Mouse (Mus musculus) ovary, adult 10 weeks (tissue): ENCODE results near the gene Wfdc13. TPM values are rescaled to one million over a fixed set of nuclear protein-coding genes. Genes with fewer than 3 reads are reported as not detected.

ENCODE experiments used
- polyA plus RNA-seq: library from polyadenylated mRNA; stranded (reverse); fragments of 350-450 nt; fragmentation: Illumina TruSeq; extraction: RNeasy Lipid Tissue Mini Kit (QIAGEN cat#74804); gene quantifications from one replicate; pipeline ENCODE4 v1.2.3, GENCODE M21; 2014

The Wfdc13 gene
- polyA plus RNA-seq, result not detected

GRCm38 (mm10) chr2:164684807-164685206, at the start of gene Wfdc13:
Wfdc13 (plus strand) TSS chr2:164685107.

GRCm38 (mm10) chr2:164638696-164639095, 46.2 kb upstream of the Wfdc13 start, which contains the start of gene Wfdc16:
Wfdc16 (minus strand) TSS chr2:164638796.

GRCm38 (mm10) chr2:164655858-164656257, 29.0 kb upstream of the Wfdc13 start, which contains the start of gene Wfdc10:
Wfdc10 (plus strand) TSS chr2:164656046.

GRCm38 (mm10) chr2:164656483-164656882, 28.4 kb upstream of the Wfdc13 start, which contains the start of gene Wfdc9:
Wfdc9 (minus strand) TSS chr2:164656583.

GRCm38 (mm10) chr2:164673987-164674386, 10.9 kb upstream of the Wfdc13 start, which contains the start of gene Wfdc11:
Wfdc11 (minus strand) TSS chr2:164674087.

GRCm38 (mm10) chr2:164698201-164698600, 13.3 kb downstream of the Wfdc13 start, which contains the start of gene Spint4:
Spint4 (plus strand) TSS chr2:164698501.

GRCm38 (mm10) chr2:164715005-164715404, 30.1 kb downstream of the Wfdc13 start, which contains the start of gene Spint5:
Spint5 (plus strand) TSS chr2:164715305.

Other genes starting within 250 kb of the Wfdc13 start
- gene Sdc4, start 241.2 kb upstream of the Wfdc13 start, polyA plus RNA-seq, result 107 TPM
- 8.4 TPM for gene Sys1, start 228.1 kb upstream of the Wfdc13 start, polyA plus RNA-seq
- not detected for gene Gm20458, start 224.1 kb upstream of the Wfdc13 start, polyA plus RNA-seq
- gene Trp53tg5, start 211.4 kb upstream of the Wfdc13 start, polyA plus RNA-seq, result not detected
- gene Dbndd2, start 199.0 kb upstream of the Wfdc13 start, polyA plus RNA-seq, result 4.7 TPM
- 8.6 TPM for gene Pigt, start 187.6 kb upstream of the Wfdc13 start, polyA plus RNA-seq
- 1.8 TPM for gene Wfdc2, start 122.7 kb upstream of the Wfdc13 start, polyA plus RNA-seq
- not detected for gene Spint3, start 111.6 kb upstream of the Wfdc13 start, polyA plus RNA-seq
- gene Wfdc6a, start 99.7 kb upstream of the Wfdc13 start, polyA plus RNA-seq, result 0.66 TPM
- not detected for gene Eppin, start 91.5 kb upstream of the Wfdc13 start, polyA plus RNA-seq
- not detected for gene Wfdc6b, start 71.6 kb upstream of the Wfdc13 start, polyA plus RNA-seq
- not detected for gene Wfdc8, start 71.5 kb upstream of the Wfdc13 start, polyA plus RNA-seq
- not detected for gene Wfdc16, start 46.3 kb upstream of the Wfdc13 start, polyA plus RNA-seq
- 4.0 TPM for gene Wfdc10, start 29.1 kb upstream of the Wfdc13 start, polyA plus RNA-seq
- gene Wfdc9, start 28.5 kb upstream of the Wfdc13 start, polyA plus RNA-seq, result not detected
- gene Wfdc11, start 11.0 kb upstream of the Wfdc13 start, polyA plus RNA-seq, result not detected
- not detected for gene Spint4, start 13.4 kb downstream of the Wfdc13 start, polyA plus RNA-seq
- not detected for gene Spint5, start 30.2 kb downstream of the Wfdc13 start, polyA plus RNA-seq
- 0.57 TPM for gene Wfdc3, start 60.8 kb downstream of the Wfdc13 start, polyA plus RNA-seq
- 5.2 TPM for gene Dnttip1, start 60.9 kb downstream of the Wfdc13 start, polyA plus RNA-seq
- gene Ube2c, start 84.8 kb downstream of the Wfdc13 start, polyA plus RNA-seq, result 21.0 TPM
- not detected for gene Tnnc2, start 94.9 kb downstream of the Wfdc13 start, polyA plus RNA-seq
- gene Snx21, start 100.7 kb downstream of the Wfdc13 start, polyA plus RNA-seq, result 2.3 TPM
- not detected for gene Acot8, start 119.8 kb downstream of the Wfdc13 start, polyA plus RNA-seq
- 3.5 TPM for gene Zswim3, start 120.0 kb downstream of the Wfdc13 start, polyA plus RNA-seq
- gene Zswim1, start 137.6 kb downstream of the Wfdc13 start, polyA plus RNA-seq, result 3.2 TPM
- not detected for gene Spata25, start 143.4 kb downstream of the Wfdc13 start, polyA plus RNA-seq
- 36.8 TPM for gene Ctsa, start 147.8 kb downstream of the Wfdc13 start, polyA plus RNA-seq
- not detected for gene Neurl2, start 148.3 kb downstream of the Wfdc13 start, polyA plus RNA-seq
- 3.1 TPM for gene Pltp, start 172.6 kb downstream of the Wfdc13 start, polyA plus RNA-seq
- 4.6 TPM for gene Pcif1, start 194.2 kb downstream of the Wfdc13 start, polyA plus RNA-seq
- gene Zfp335, start 226.7 kb downstream of the Wfdc13 start, polyA plus RNA-seq, result not detected